Mouse (Mus musculus): ENCODE measurements around the gene Dscam.

The Dscam gene

GRCm38 (mm10) chr16:96563350-96564257 lies 606.9 kb downstream of the Dscam start:
- no peak for DNase-seq (ENCODE audit: low spot score in 2 of 2)

- DNase-seq (ENCODE audit: low spot score in 2 of 2) = no peak
These were observed 610.8 kb downstream of the Dscam start for GRCm38 (mm10) chr16:96559796-96560195.

- DNase-seq (ENCODE audit: low spot score in 2 of 2) = no peak
These were observed 612.2 kb downstream of the Dscam start for GRCm38 (mm10) chr16:96558341-96558740.

- no peak for DNase-seq (ENCODE audit: low spot score in 2 of 2)
These were observed 613.9 kb downstream of the Dscam start for GRCm38 (mm10) chr16:96556621-96557020.

GRCm38 (mm10) chr16:96555412-96555811 lies 615.1 kb downstream of the Dscam start:
- no peak for DNase-seq (ENCODE audit: low spot score in 2 of 2)

GRCm38 (mm10) chr16:96552680-96553079 lies 617.9 kb downstream of the Dscam start:
- no peak for DNase-seq (ENCODE audit: low spot score in 2 of 2)

- DNase-seq (ENCODE audit: low spot score in 2 of 2) = peak; percentile 89 to 92
These were observed 629.5 kb downstream of the Dscam start for GRCm38 (mm10) chr16:96541056-96541455.
